Mouse (Mus musculus) ES-Bruce4 (cell line): ENCODE results near the gene Rbm28.

Experiments used
- CTCF ChIP-seq: IDR thresholded peaks from one replicate; pipeline ENCODE4 v1.8.1; 2011; ENCODE audit warnings: low read depth, low read length
- POLR2A ChIP-seq: IDR thresholded peaks from one replicate; pipeline ENCODE4 v1.8.1; 2011; ENCODE audit warnings: low read length; ENCODE audit not compliant: insufficient read depth

DNA sequence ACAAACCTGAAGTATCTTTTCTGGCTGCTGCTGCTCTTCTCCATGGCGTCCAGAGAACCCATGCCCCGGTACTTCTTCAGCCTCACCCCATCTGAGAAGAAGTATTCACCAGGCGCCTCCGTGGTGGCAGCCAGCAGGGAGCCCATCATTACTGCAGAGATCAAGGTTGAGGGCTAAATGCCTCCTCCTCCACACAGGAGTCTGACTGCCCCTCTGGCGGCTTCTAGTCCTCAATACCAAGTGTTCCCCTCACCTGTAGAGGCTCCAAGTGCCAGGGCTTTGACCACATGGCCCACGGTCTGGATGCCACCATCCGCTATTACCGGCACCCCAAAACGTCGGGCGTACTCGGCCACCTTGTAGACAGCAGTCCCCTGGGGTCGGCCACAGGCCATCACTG is 38.3 kb upstream of the Rbm28 start:
- no peak for TF ChIP-seq POLR2A
- TF ChIP-seq CTCF = no peak
